Mouse (Mus musculus) liver, embryonic 14.5 days (tissue): ENCODE results near the gene P2ry2.

Experiments
- CTCF ChIP-seq: IDR thresholded peaks from 2 replicates; pipeline ENCODE4 v1.5.1; 2016; ENCODE audit warnings: antibody characterized with exemption, low read depth, control low read depth
- EP300 ChIP-seq: IDR thresholded peaks from 2 replicates; pipeline ENCODE4 v1.6.1; 2016; ENCODE audit warnings: antibody characterized with exemption, low read depth

DNA sequence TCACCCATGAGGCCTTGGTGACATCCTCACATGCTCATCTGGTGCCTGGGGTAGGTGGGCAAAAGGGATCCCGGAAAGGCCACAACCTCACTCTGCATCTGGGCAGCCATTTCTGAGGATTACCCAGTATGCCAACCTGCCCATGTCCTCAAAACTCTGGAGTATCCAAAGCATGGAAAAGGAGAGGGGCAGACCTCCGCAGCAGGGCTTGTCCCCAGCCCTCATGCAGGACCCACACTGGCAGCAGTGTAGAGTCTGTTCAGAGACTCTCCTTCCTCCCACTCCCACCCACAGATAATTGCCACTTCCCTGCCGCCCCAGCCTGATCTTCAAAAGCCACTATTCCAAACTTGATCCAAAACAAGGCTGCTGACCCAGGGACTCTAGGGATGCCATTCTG lies 1.9 kb downstream of the P2ry2 start:
- TF ChIP-seq CTCF (no peak), EP300 (no peak)
